Mouse (Mus musculus) kidney, adult 2 months (tissue): ENCODE data around the gene Hhatl.

Experiments used
- CTCF ChIP-seq: fragments of 200-500 bp; conservative IDR thresholded peaks from 2 replicates; pipeline ENCODE4 v1.5.1; 2011; ENCODE audit warnings: low read depth, mild to moderate bottlenecking, control low read depth, low read length, moderate library complexity, mixed read lengths; ENCODE audit not compliant: insufficient read depth, insufficient read length
- POLR2A ChIP-seq: fragments of 200-500 bp; IDR thresholded peaks from one replicate; pipeline ENCODE4 v1.6.1; 2011; ENCODE audit warnings: low read depth, low read length, control low read depth

- TF ChIP-seq CTCF (no peak), POLR2A (no peak)
Observed at GRCm38 (mm10) chr9:121785261-121785660, 7.0 kb downstream of the Hhatl start.
